Mouse (Mus musculus) cerebellum, adult 9-11 months (tissue): ENCODE data around the gene Gm10139.
"Not testable (repeated sequence)": the region's sequence is repeated elsewhere in the genome, so short reads cannot be mapped to it uniquely, and the experiment has no call there.

Experiments
- DNase-seq: peaks from one replicate; pipeline ENCODE4 v3.0.0; 2022

The Gm10139 gene

GRCm38 (mm10) chr13:65512378-65512777, at the start of gene Gm10139:
TSS of gene Gm10139 (plus strand) at chr13:65512678.
- not testable (repeated sequence) for DNase-seq

- not testable (repeated sequence) for DNase-seq
Observed at GRCm38 (mm10) chr13:65557636-65558035, 45.2 kb downstream of the Gm10139 start.
